Mouse (Mus musculus) C2C12 (cell line): ENCODE results near the gene Hs3st3b1.

Experiments
- CTCF ChIP-seq: IDR thresholded peaks from one replicate; pipeline ENCODE4 v1.5.1; 2011; ENCODE audit not compliant: control insufficient read depth, insufficient read depth, insufficient read length
- MYOD1 ChIP-seq: IDR thresholded peaks from one replicate; pipeline ENCODE4 v1.6.1; 2011; ENCODE audit warnings: low read depth; ENCODE audit not compliant: control insufficient read depth, insufficient read length
- MYOG ChIP-seq: IDR thresholded peaks from one replicate; pipeline ENCODE4 v1.6.1; 2011; ENCODE audit not compliant: control insufficient read depth, insufficient read length; ENCODE audit errors: extremely low read depth
- USF1 ChIP-seq: IDR thresholded peaks from one replicate; pipeline ENCODE4 v1.6.1; 2011; ENCODE audit warnings: low read depth, mild to moderate bottlenecking, control low read depth, moderate library complexity

- TF ChIP-seq MYOG (no peak), CTCF (no peak), USF1 (no peak), MYOD1 (no peak)
Observed at GRCm38 (mm10) chr11:63942177-63942576, 20.1 kb upstream of the Hs3st3b1 start.
